Mouse (Mus musculus) thymus, adult 2 months (tissue): ENCODE results near the gene Ykt6. TPM values are rescaled to one million over a fixed set of nuclear protein-coding genes. Genes with fewer than 3 reads are reported as not detected.
"Not testable (repeated sequence)": the region's sequence is repeated elsewhere in the genome, so short reads cannot be mapped to it uniquely, and the experiment has no call there.

Experiments
- DNase-seq: peaks from one replicate; pipeline ENCODE4 v3.0.0; 2021
- H3K27ac ChIP-seq: fragments of 200-500 bp; 2 replicates; pipeline ENCODE4 v1.5.1; 2012; ENCODE audit warnings: low read length, control low read depth; ENCODE audit not compliant: control insufficient read depth, insufficient read depth
- H3K27me3 ChIP-seq: fragments of 200-500 bp; 2 replicates; pipeline ENCODE4 v1.6.1; 2012; ENCODE audit warnings: mild to moderate bottlenecking, low read length, moderate library complexity, mixed read lengths; ENCODE audit not compliant: control insufficient read depth, insufficient read depth
- H3K36me3 ChIP-seq: fragments of 200-500 bp; 2 replicates; pipeline ENCODE4 v1.6.1; 2012; ENCODE audit warnings: mild to moderate bottlenecking, low read length, moderate library complexity; ENCODE audit not compliant: control insufficient read depth, insufficient read depth
- H3K4me1 ChIP-seq: fragments of 200-500 bp; replicated peaks from 2 replicates; pipeline ENCODE4 v1.6.1; 2012; ENCODE audit warnings: low read length; ENCODE audit not compliant: control insufficient read depth, insufficient read depth
- H3K4me3 ChIP-seq: fragments of 200-500 bp; 2 replicates; pipeline ENCODE4 v1.5.1; 2012; ENCODE audit warnings: mild to moderate bottlenecking, low read length, control low read depth, moderate library complexity; ENCODE audit not compliant: control insufficient read depth, insufficient read depth
- CTCF ChIP-seq: fragments of 200-500 bp; IDR thresholded peaks from 2 replicates; pipeline ENCODE4 v1.5.1; 2012; ENCODE audit warnings: mild to moderate bottlenecking, control low read depth, low read length, moderate library complexity, borderline replicate concordance; ENCODE audit not compliant: control insufficient read depth, poor library complexity, insufficient read depth; ENCODE audit errors: extremely low read depth
- POLR2A ChIP-seq: fragments of 200-500 bp; IDR thresholded peaks from 2 replicates; pipeline ENCODE4 v1.6.1; 2012; ENCODE audit warnings: mild to moderate bottlenecking, low read length, control low read depth, moderate library complexity; ENCODE audit not compliant: control insufficient read depth, poor library complexity, insufficient read depth; ENCODE audit errors: extremely low read depth
- WGBS: fragments of 180-500 bp; shearing (Covaris S2); methylation state at CpG from one replicate; pipeline ENCODE4 v1.1.7; 2018; 5-methylcytosine and 5-hydroxymethylcytosine counted together
- polyA plus RNA-seq: library from polyadenylated mRNA; depleted of rRNA; stranded (reverse); fragments of >200 nt; gene quantifications from 2 replicates; pipeline ENCODE4 v1.2.3, GENCODE M21; 2012

The Ykt6 gene
- polyA plus RNA-seq, 1 experiment, result 101 TPM

GRCm38 (mm10) chr11:5999832-6000771 is 44.6 kb downstream of the Ykt6 start:
- under 1% methylated on average over 8 of the region's 8 CpGs for WGBS
- Histone ChIP-seq H3K27ac (peak overlapping the region; percentile 77), H3K27me3 (no peaks in the 10 kb centered on the region), H3K4me3 (no peak overlapping the region), H3K36me3 (no peaks in the 10 kb centered on the region), H3K4me1 (peaks cover 45% of the 10 kb centered on the region)
- TF ChIP-seq POLR2A (0 out of 2 replicates have a peak, but pooled peaks have one; percentile 23), CTCF (no peak)
- DNase-seq, result peak; percentile 66

- peak overlapping the region; percentile 51 for H3K27ac ChIP-seq
- DNase-seq, result no peak
- no peaks in the 10 kb centered on the region for H3K27me3 ChIP-seq
- H3K36me3 ChIP-seq, result no peaks in the 10 kb centered on the region
- TF ChIP-seq CTCF, result 0 out of 2 replicates have a peak, but pooled peaks have one; percentile 15
- no peak for TF ChIP-seq POLR2A
- peaks cover 48% of the 10 kb centered on the region for H3K4me1 ChIP-seq
- 76% methylated on average over 14 of the region's 14 CpGs for WGBS
- H3K4me3 ChIP-seq, result no peak overlapping the region
Observed at GRCm38 (mm10) chr11:6000961-6001682, 45.6 kb downstream of the Ykt6 start.

- no peak for TF ChIP-seq POLR2A
- no peak for TF ChIP-seq CTCF
- 88% methylated on average over 9 of the region's 9 CpGs for WGBS
- Histone ChIP-seq H3K27ac (no peak overlapping the region), H3K27me3 (no peaks in the 10 kb centered on the region), H3K4me3 (no peak overlapping the region), H3K4me1 (peaks cover 48% of the 10 kb centered on the region), H3K36me3 (no peaks in the 10 kb centered on the region)
- no peak for DNase-seq
Observed at GRCm38 (mm10) chr11:6001981-6002649, 46.6 kb downstream of the Ykt6 start.

- TF ChIP-seq POLR2A, result no peak
- no peak for TF ChIP-seq CTCF
- no peak overlapping the region for H3K27ac ChIP-seq
- no peaks in the 10 kb centered on the region for H3K27me3 ChIP-seq
- peaks cover 48% of the 10 kb centered on the region for H3K4me1 ChIP-seq
- no peak overlapping the region for H3K4me3 ChIP-seq
- H3K36me3 ChIP-seq, result no peaks in the 10 kb centered on the region
- 61% methylated on average over 2 of the region's 2 CpGs for WGBS
- DNase-seq, result no peak
Observed at GRCm38 (mm10) chr11:6003046-6003639, 47.6 kb downstream of the Ykt6 start.

- peaks cover 48% of the 10 kb centered on the region for H3K4me1 ChIP-seq
- H3K27me3 ChIP-seq, DNase-seq, H3K36me3 ChIP-seq, H3K4me3 ChIP-seq: not testable (repeated sequence)
- 0 out of 2 replicates have a peak overlapping the region, but pooled peaks have one; percentile 17 for H3K27ac ChIP-seq
- WGBS, result 3% methylated on average over 1 of the region's 4 CpGs
Observed at GRCm38 (mm10) chr11:6005374-6006043, 50.0 kb downstream of the Ykt6 start.

- not testable (repeated sequence) for DNase-seq, H3K36me3 ChIP-seq, H3K27me3 ChIP-seq
- peak overlapping the region; percentile 85 for H3K4me3 ChIP-seq
- under 1% methylated on average over 38 of the region's 44 CpGs for WGBS
- H3K27ac ChIP-seq, result peak overlapping the region; percentile 61
- H3K4me1 ChIP-seq, result peaks cover 39% of the 10 kb centered on the region
Observed at GRCm38 (mm10) chr11:6006351-6007009, 51.0 kb downstream of the Ykt6 start.

- WGBS, result 2% methylated on average over 25 of the region's 49 CpGs
- Histone ChIP-seq H3K27ac (peak overlapping the region; percentile 60), H3K36me3 (peaks cover 12% of the 10 kb centered on the region), H3K4me3 (peak overlapping the region; percentile 95), H3K4me1 (peaks cover 32% of the 10 kb centered on the region)
- DNase-seq, H3K27me3 ChIP-seq: not testable (repeated sequence)
Observed at GRCm38 (mm10) chr11:6007010-6007778, 51.7 kb downstream of the Ykt6 start.

- Histone ChIP-seq H3K36me3 (peaks cover 12% of the 10 kb centered on the region), H3K4me1 (peaks cover 32% of the 10 kb centered on the region), H3K27ac (peak overlapping the region; percentile 16; the same call in 1 of the 2 replicates), H3K4me3 (peak overlapping the region; percentile 95)
- WGBS, result 6% methylated on average over 12 of the region's 13 CpGs
- H3K27me3 ChIP-seq, DNase-seq: not testable (repeated sequence)
Observed at GRCm38 (mm10) chr11:6007779-6008128, 52.3 kb downstream of the Ykt6 start.
